Mouse (Mus musculus) splenic B cell, adult 2 months (primary cell): ENCODE measurements around the gene Nptn.
"Not testable (repeated sequence)": the region's sequence is repeated elsewhere in the genome, so short reads cannot be mapped to it uniquely, and the experiment has no call there.

Experiments used
- DNase-seq: peaks from one replicate; pipeline ENCODE4 v3.0.0-alpha.2; 2011; ENCODE audit warnings: low read depth, low spot score
- H3K27me3 ChIP-seq: 2 replicates; pipeline ENCODE4 v1.6.1; 2012; ENCODE audit warnings: mild to moderate bottlenecking, low read length, moderate library complexity, mixed read lengths; ENCODE audit not compliant: control insufficient read depth, poor library complexity, insufficient read depth, severe bottlenecking
- H3K36me3 ChIP-seq: 2 replicates; pipeline ENCODE4 v1.6.1; 2012; ENCODE audit warnings: mild to moderate bottlenecking, low read length, moderate library complexity, mixed read lengths; ENCODE audit not compliant: control insufficient read depth, poor library complexity, insufficient read depth, severe bottlenecking

The Nptn gene

DNA sequence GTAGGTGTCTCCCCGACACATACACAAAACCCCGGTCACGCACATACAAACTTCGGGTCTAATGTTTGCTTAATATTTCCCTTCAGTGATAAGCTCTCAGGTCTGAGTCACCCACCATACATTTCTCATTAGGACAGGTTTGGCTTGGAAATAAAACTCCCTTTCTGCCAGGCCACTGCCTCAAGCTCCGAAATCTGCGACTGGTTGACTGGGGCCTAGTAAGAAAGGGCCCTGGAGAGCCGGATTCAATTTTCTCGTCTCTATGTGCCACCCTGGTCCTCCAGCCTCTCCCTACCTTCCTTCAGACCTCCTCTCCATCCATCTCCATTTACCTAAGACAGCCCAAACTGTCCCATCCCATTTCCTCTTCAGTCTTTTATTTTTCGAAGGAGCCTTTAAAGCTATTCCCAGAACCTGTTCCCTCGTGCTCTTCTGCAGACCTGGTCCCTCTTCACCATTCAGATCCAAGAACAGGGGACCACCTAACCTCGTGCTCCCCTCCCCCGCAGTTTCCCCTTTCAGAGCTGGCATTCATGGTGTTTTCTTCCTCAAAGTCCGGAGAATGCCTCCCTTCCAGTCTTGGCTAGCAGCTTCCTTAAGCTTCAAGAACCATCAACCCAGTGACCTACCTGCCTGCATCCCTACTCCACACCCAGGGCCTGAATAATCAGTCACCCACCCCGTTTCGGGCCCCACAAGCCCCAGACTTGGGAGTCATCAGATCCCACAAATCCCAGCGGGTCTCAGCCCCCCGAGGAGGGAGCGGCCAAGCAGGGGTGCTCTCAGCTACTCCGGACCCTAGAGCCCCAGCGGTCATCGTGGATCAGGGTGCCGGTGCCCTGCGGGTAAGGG, 27.8 kb upstream of the Nptn start:
- H3K27me3 ChIP-seq = no peaks in the 10 kb centered on the region; the same call in 1 of the 2 replicates
- no peaks in the 10 kb centered on the region for H3K36me3 ChIP-seq
- DNase-seq = no peak

DNA sequence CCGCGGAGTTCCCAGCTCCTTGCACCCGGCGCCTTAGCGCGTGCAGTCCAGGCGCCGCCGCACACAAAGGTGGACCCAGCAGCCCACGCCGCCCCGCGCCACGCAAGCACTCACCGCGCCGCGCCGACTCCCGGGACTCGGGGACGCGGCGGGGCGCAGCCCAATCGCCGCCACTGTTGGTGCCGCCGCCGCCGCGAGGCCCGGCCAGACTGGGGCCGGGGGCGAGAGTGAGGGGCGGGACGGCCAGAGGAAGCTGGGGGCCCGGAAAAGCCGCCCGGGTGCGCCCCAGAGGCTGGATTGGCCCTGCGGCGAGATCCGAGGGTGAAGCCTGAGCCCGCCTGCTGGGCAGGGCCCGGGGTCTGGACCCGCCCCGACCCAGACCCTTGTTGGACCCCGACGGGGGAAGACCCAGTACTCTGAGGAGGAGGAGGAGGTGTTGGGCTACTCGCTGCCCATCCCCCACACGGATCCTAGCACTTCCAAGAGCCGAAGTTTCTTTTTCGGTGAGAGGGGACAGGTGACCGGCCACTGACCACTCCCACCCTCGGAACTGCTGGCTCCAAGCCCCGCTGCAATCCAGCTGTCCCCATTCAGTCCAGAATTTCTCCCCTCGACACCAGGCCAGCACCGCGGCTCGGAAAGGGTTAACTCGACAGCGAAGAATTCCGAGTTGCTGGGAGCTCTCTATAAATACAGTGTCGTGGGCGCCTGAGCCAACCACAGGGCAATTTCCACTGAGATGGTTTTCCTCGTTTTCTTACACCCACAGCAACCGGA, 26.9 kb upstream of the Nptn start, which contains the start of gene Cd276:
Gene Cd276 (minus strand): TSS at position 530 of the 777 bp plus-strand sequence.
- DNase-seq = no peak
- no peaks in the 10 kb centered on the region; the same call in 1 of the 2 replicates for H3K27me3 ChIP-seq
- H3K36me3 ChIP-seq = no peaks in the 10 kb centered on the region

DNA sequence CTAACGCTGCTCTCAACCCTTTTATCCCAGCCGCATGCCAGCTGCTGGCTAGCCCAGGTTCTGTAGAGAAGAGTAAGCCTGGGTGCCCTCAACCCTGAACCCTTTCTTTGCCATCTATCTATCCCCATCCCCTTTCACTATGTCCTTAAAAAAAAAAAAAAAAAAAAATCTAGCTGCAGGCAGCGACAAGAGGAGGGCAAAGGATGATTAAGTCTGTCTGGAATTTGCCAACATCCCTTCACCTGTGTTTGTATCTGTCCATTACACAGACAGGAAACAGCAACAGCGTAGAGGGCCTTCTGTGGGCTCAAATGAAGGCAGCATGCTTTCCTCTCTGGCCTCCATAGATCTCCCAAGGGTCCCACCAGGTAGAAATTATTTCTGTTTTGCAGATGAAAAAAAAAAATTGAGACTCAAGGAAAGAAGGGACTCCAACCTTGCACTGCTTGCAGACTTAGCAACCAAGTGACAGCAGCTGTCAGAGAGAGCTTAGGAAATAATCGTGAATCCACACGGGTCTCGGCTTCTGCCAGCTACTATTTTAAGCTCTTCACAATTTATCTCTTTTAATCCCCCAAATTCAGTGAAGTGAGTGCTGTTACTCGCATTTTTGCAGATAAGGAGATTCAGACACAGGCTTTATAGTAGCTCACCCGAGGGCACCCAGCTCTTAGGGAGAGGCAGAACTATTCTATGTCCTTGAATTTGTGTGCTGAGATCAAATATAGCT, 26.2 kb upstream of the Nptn start:
- DNase-seq = no peak
- Histone ChIP-seq H3K36me3 (no peaks in the 10 kb centered on the region), H3K27me3 (no peaks in the 10 kb centered on the region; the same call in 1 of the 2 replicates)

- no peaks in the 10 kb centered on the region; the same call in 1 of the 2 replicates for H3K27me3 ChIP-seq
- no peaks in the 10 kb centered on the region for H3K36me3 ChIP-seq
- DNase-seq = no peak
Measured at GRCm38 (mm10) chr9:58556627-58557026, 25.4 kb upstream of the Nptn start.

DNA sequence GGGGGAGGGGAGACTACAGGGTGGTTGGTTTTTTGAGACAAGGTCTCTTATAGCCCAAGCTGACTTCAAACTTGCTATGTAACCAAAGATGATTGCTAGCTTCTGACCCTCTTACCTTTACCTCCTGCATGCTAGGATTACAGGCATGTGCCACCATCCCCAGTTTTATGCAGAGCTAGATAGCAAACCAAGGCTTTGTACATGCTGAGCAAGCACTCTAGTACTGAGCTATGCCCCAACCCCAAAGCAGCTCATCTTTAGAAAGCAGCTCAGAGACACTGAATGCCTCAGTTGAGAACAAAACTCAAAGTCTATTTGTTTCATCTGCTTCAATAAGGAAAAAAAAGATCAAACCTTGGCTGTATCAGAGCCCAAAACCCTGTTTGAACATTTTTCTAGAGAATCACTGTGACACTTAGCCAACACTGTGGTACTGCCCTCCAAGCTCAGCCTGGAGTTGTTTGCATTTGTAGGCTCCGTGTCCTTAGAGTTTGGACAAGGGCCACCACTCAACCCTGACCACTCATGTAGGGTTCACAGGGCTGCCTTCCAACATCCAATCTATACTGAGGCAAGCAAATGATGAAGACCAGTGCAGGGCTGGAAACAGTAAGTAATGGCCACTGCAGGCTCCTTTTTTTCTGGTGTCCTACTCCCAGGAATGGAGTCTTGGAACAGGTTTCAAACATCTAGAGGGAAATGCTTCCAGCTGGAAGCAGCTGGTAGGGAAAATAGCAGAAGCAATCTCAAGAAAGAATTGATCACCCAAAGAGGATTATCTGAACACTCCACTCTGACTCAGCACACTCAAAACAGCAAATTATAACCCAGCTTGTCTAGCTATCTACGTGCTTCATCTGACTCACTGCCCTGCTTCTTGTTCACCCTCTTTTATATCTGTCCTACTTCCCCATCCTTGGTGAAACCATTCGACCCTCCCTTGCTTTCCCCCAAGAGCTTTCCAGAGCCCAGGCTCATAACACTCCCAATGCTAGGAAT, 24.3 kb upstream of the Nptn start:
- Histone ChIP-seq H3K36me3 (no peaks in the 10 kb centered on the region), H3K27me3 (no peaks in the 10 kb centered on the region; the same call in 1 of the 2 replicates)
- DNase-seq = no peak

DNA sequence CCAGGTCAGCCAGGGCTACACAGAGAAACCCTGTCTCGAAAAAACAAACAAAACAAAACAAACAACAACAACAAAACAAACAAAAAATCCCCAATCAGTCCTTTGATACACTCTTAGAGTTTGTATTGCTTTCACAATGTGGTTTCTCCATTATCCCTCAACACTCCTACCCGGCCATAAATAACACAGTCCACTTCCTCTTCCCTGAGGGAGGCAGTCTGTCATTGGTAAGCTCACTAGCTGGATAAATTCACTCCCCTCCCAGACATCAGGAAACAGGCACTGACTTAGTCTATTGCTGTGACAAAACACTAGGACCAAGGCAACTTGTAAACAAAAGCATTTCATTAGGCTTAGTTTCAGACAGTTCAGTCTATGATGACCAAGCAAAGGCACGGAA, 21.8 kb upstream of the Nptn start:
- DNase-seq = no peak
- Histone ChIP-seq H3K36me3 (no peaks in the 10 kb centered on the region), H3K27me3 (no peaks in the 10 kb centered on the region)

DNA sequence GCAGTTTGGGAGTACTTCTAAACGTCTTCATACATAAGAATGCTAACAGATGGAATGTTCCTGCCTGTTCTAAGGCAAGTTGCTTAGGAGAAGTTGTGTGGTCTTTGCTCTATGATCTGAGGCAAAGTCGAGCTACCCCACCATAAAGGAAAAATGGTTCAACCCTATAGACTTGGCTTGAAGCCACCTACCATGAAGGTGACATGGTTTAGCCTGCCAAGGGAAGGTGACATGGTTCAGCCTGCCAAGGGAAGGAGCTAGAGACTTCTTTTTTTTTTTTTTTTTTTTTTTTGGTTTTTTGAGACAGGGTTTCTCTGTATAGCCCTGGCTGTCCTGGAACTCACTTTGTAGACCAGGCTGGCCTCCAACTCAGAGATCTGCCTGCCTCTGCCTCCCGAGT, 16.1 kb upstream of the Nptn start:
- DNase-seq, H3K27me3 ChIP-seq, H3K36me3 ChIP-seq: not testable (repeated sequence)

DNA sequence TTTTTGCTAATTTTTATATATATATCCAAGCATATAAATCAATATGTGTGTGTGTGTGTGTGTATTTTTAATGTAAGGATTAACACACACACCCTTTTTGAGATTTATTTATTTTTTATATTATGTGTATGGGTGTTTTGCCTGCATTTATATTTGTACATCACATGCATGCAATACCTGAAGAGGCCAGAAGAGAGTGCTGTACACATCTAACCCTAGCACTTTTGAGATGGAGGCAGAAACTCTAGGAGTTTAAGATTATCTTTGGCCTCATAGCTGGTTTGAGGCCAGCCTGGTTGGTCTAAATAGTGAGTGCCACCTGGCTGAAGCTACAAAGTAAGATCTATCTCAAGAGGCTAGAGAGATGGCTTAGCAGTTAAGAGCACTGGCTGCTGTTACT, 14.4 kb upstream of the Nptn start:
- Histone ChIP-seq H3K27me3 (no peaks in the 10 kb centered on the region), H3K36me3 (no peaks in the 10 kb centered on the region)
- peak; percentile 76 for DNase-seq

DNA sequence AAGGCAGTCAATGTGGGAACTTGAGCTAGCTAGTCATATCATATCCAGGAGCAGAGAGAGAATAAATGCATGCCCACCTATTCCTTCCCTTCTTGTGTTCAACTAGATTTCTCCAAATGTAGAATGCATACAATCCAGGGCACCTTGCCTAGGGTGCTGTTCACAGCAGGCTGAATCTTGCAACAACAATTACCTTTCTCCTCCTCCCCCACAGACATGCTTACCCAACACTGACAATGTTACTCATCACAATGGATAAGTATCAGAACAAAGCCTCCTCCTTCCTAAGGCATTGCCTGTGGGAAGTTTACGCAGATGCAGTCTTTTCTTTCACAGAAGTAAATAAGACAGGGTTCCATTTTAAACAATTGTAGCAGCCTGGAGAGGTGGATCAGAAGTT, 11.0 kb upstream of the Nptn start:
- DNase-seq = no peak
- H3K27me3 ChIP-seq = no peaks in the 10 kb centered on the region
- H3K36me3 ChIP-seq = no peaks in the 10 kb centered on the region

DNA sequence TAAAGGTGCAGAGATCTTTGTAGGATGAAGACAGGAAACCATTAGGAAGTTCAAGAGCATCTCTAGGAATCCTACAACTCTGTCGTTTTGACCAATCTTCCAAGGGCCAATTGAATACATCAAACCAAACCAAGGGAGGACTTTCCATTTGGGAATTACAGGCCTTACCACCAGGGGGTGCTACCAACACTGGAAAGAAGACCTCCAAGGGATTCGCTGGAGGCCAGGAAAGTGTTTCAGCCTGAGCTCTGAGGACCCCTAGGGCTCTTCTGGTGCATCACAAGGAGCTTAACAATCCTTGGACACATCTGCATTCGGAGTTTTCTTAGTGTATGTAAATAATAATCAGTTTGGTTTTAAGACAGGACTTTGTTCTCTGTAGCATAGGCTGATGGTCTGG, 3.4 kb upstream of the Nptn start:
- Histone ChIP-seq H3K27me3 (no peaks in the 10 kb centered on the region), H3K36me3 (no peaks in the 10 kb centered on the region)
- DNase-seq = peak; percentile 71

GRCm38 (mm10) chr9:58580453-58581195, 1.4 kb upstream of the Nptn start:
- H3K36me3 ChIP-seq, H3K27me3 ChIP-seq: not testable (repeated sequence)
- peak; percentile 26 for DNase-seq

DNA sequence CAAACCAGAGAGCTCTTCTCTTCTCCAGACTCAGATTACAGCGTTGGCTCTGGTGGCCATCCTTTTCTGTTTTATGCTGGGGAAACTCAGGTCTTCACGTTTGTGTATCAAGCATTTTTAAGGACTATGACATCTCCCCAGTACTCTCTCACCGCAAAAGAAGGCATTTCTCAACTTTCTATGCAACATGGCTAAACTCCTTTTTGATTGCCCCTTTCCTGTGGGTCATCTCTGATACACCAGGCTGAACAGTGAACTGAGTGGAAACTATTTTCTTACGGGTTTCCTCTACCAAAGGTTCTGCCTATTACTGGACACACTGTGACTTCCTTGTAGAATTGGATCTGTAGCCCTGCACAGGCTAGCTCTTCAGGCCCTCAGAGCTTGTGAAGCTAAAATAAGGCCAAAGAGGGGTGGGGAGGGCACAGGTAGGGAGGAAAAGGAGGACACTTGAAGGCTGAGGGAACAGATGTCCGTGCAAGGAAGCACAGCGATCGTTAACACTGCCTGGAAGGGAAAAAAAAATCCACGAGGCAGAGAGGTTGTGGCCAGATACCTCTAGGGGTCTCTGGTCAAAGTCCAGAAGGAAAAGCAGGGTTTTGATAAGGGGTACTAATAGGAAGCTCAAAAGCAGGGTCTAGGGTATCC, 633 bp upstream of the Nptn start:
- no peaks in the 10 kb centered on the region for H3K36me3 ChIP-seq
- DNase-seq = no peak
- H3K27me3 ChIP-seq = no peaks in the 10 kb centered on the region
